Mouse (Mus musculus) kidney, adult 10 weeks (tissue): ENCODE measurements around the gene Trh. TPM values are rescaled to one million over a fixed set of nuclear protein-coding genes. Genes with fewer than 3 reads are reported as not detected.

Experiments
- polyA plus RNA-seq: library from polyadenylated mRNA; stranded (reverse); fragments of 350-450 nt; fragmentation: Illumina TruSeq; extraction: RNeasy Lipid Tissue Mini Kit (QIAGEN cat#74804); gene quantifications from one replicate; pipeline ENCODE4 v1.2.3, GENCODE M21; 2014; ENCODE audit warnings: low read depth, low replicate concordance

The Trh gene
- not detected for polyA plus RNA-seq

GRCm38 (mm10) chr6:92244591-92244990, at the start of gene Trh:
Gene Trh (minus strand): TSS chr6:92244650.

GRCm38 (mm10) chr6:92214773-92215449, 29.5 kb downstream of the Trh start, which contains the start of gene Rbsn:
Gene Rbsn (minus strand): TSS chr6:92214925.

Other genes starting within 250 kb of the Trh start
- gene Nr2c2, start 153.3 kb downstream of the Trh start, polyA plus RNA-seq = 30.8 TPM
- gene Mrps25, start 60.6 kb downstream of the Trh start, polyA plus RNA-seq = 17.5 TPM
- gene Rbsn, start 29.7 kb downstream of the Trh start, polyA plus RNA-seq = 19.4 TPM